Mouse (Mus musculus): Measurements from ENCODE around the gene Umps. TPM values are rescaled to one million over a fixed set of nuclear protein-coding genes. Genes with fewer than 3 reads are reported as not detected.

Umps gene
- polyA plus RNA-seq, 1 experiment, result 25.5 TPM

GRCm38 (mm10) chr16:33923001-33923316 is 43.9 kb downstream of the Umps start:
- H3K4me3 ChIP-seq (ENCODE audit: insufficient read depth, low read length), result no peak overlapping the region
- H3K4me1 ChIP-seq (ENCODE audit: control insufficient read depth, insufficient read depth, low read length), result peaks cover 29% of the 10 kb centered on the region
- TF ChIP-seq CTCF (IDR thresholded peaks at IDR 0.05; ENCODE audit: borderline replicate concordance, insufficient read depth, low read length) (no peak), POLR2A (IDR thresholded peaks at IDR 0.05; ENCODE audit: low read depth, low read length) (no peak)
- H3K27ac ChIP-seq (ENCODE audit: insufficient read depth, low read length), result peak overlapping the region; percentile 96

GRCm38 (mm10) chr16:33922111-33923000 is 44.5 kb downstream of the Umps start:
- Histone ChIP-seq H3K27ac (ENCODE audit: insufficient read depth, low read length) (peak overlapping the region; percentile 96), H3K4me1 (ENCODE audit: control insufficient read depth, insufficient read depth, low read length) (peaks cover 31% of the 10 kb centered on the region), H3K4me3 (ENCODE audit: insufficient read depth, low read length) (no peak overlapping the region)
- TF ChIP-seq CTCF (IDR thresholded peaks at IDR 0.05; ENCODE audit: borderline replicate concordance, insufficient read depth, low read length), result no peak
- no peak for TF ChIP-seq POLR2A (IDR thresholded peaks at IDR 0.05; ENCODE audit: low read depth, low read length)

DNA sequence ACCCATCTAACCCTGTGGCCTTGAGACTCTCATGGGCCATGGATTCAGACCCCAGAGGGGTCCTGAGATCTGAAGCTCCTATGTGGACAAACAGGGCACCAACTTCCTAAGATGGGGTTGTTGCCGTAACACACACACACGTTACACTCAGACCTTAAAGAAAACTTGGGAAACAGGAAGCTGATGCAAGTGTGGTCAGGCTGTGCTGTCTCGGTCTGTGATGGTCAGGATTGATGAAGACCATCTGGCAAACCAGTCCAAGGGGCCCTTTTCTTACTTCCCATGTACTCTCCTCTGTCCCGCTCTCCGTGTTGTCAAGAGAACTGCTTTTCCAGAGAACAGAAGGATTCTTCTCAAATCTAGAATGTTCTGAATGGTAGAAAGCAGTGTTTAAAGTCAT is 45.3 kb downstream of the Umps start:
- Histone ChIP-seq H3K4me1 (ENCODE audit: control insufficient read depth, insufficient read depth, low read length) (peaks cover 31% of the 10 kb centered on the region), H3K4me3 (ENCODE audit: insufficient read depth, low read length) (no peak overlapping the region), H3K27ac (ENCODE audit: insufficient read depth, low read length) (peak overlapping the region; percentile 96)
- TF ChIP-seq POLR2A (IDR thresholded peaks at IDR 0.05; ENCODE audit: low read depth, low read length) (no peak), CTCF (IDR thresholded peaks at IDR 0.05; ENCODE audit: borderline replicate concordance, insufficient read depth, low read length) (no peak)

DNA sequence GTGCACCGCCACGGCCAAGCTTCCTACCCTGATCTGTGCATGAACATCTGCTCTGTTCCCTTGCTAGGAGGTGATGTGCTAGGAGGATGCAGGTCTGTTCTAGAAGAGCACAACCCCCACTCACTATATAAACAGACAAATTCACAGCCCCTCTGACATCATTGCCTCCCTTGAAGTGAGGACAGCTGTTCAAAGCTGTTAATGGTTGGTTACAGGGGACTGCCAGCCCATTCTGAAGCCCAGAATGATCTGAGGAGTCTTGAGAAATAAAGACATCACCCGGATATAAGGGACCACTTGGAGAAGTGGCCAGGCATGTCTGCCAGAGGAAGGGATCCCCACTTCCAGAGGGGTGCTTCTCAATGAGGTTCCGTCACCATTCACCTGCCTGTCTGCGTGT is 48.9 kb downstream of the Umps start:
- Histone ChIP-seq H3K4me3 (ENCODE audit: insufficient read depth, low read length) (no peak overlapping the region), H3K4me1 (ENCODE audit: control insufficient read depth, insufficient read depth, low read length) (peaks cover 29% of the 10 kb centered on the region), H3K27ac (ENCODE audit: insufficient read depth, low read length) (no peak overlapping the region)
- TF ChIP-seq CTCF (IDR thresholded peaks at IDR 0.05; ENCODE audit: borderline replicate concordance, insufficient read depth, low read length) (no peak), POLR2A (IDR thresholded peaks at IDR 0.05; ENCODE audit: low read depth, low read length) (no peak)

DNA sequence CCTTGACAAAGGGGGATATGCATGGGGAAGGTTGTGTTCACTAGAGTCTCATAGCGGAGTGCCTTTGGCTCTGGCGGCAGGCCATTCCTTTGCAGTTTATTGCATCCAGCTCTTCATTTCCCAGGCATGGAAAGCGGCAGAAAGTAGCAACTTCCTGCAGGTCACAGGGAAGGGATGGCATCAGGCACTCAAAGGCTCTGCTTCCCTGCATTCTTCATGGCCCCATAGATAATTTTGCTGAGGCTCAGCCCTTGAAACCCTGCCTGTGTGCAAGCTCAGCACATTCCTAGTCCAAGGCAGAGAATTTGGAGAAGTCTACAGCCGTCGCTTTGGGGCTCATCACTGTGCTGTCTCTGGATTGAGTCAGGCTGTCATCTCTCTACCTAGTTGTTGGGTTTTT is 49.4 kb downstream of the Umps start:
- Histone ChIP-seq H3K4me3 (ENCODE audit: insufficient read depth, low read length) (no peak overlapping the region), H3K4me1 (ENCODE audit: control insufficient read depth, insufficient read depth, low read length) (peaks cover 29% of the 10 kb centered on the region), H3K27ac (ENCODE audit: insufficient read depth, low read length) (peak overlapping the region; percentile 57)
- TF ChIP-seq CTCF (IDR thresholded peaks at IDR 0.05; ENCODE audit: borderline replicate concordance, insufficient read depth, low read length) (no peak), POLR2A (IDR thresholded peaks at IDR 0.05; ENCODE audit: low read depth, low read length) (no peak)

- peak overlapping the region; percentile 57 for H3K27ac ChIP-seq (ENCODE audit: insufficient read depth, low read length)
- peaks cover 22% of the 10 kb centered on the region for H3K4me1 ChIP-seq (ENCODE audit: control insufficient read depth, insufficient read depth, low read length)
- no peak for TF ChIP-seq POLR2A (IDR thresholded peaks at IDR 0.05; ENCODE audit: low read depth, low read length)
- TF ChIP-seq CTCF (IDR thresholded peaks at IDR 0.05; ENCODE audit: borderline replicate concordance, insufficient read depth, low read length), result no peak
- H3K4me3 ChIP-seq (ENCODE audit: insufficient read depth, low read length), result no peak overlapping the region
These were observed 50.2 kb downstream of the Umps start for GRCm38 (mm10) chr16:33916473-33917251.

- Histone ChIP-seq H3K4me1 (ENCODE audit: control insufficient read depth, insufficient read depth, low read length) (0 out of 2 replicates have a peak, but pooled peaks cover 9% of the 10 kb centered on the region), H3K27ac (ENCODE audit: insufficient read depth, low read length) (no peak overlapping the region), H3K4me3 (ENCODE audit: insufficient read depth, low read length) (no peak overlapping the region)
- TF ChIP-seq POLR2A (IDR thresholded peaks at IDR 0.05; ENCODE audit: low read depth, low read length) (no peak), CTCF (IDR thresholded peaks at IDR 0.05; ENCODE audit: borderline replicate concordance, insufficient read depth, low read length) (no peak)
These were observed 51.8 kb downstream of the Umps start for GRCm38 (mm10) chr16:33914997-33915396.

DNA sequence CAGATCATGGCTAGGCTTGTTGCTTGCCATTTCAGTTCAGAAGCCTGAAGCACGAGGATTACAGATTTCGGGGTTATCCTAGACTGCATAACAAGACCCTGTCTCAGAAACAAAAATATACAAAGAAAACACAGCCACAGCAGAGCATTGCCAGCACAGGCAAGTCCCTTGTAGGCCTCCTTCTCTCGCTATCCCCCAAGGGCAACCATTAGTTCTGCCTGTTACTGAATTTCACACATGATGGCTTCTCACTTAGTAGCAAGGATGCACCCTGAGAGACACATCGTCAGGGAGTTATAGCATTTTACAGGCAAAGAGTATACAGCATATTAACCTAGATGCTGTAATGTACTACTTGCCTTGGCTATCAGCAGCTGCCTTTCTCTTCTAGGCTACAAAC is 58.6 kb downstream of the Umps start:
- no peak for TF ChIP-seq CTCF (IDR thresholded peaks at IDR 0.05; ENCODE audit: borderline replicate concordance, insufficient read depth, low read length)
- no peak for TF ChIP-seq POLR2A (IDR thresholded peaks at IDR 0.05; ENCODE audit: low read depth, low read length)
- Histone ChIP-seq H3K4me1 (ENCODE audit: control insufficient read depth, insufficient read depth, low read length) (peaks cover 7% of the 10 kb centered on the region), H3K4me3 (ENCODE audit: insufficient read depth, low read length) (no peak overlapping the region), H3K27ac (ENCODE audit: insufficient read depth, low read length) (no peak overlapping the region)

Other genes with a start within 250 kb of the Umps start
- gene Muc13, start 173.0 kb downstream of the Umps start, polyA plus RNA-seq (2011; ENCODE audit: insufficient read length, low read depth, missing spikeins), result not detected in 2 replicates
- gene Itgb5, start 137.4 kb downstream of the Umps start, polyA plus RNA-seq (2011; ENCODE audit: insufficient read length, low read depth, missing spikeins), result 330 and 348 TPM in 2 replicates

All from embryonic fibroblast, embryonic 13.5 days (primary cell).